Mouse (Mus musculus): Measurements from ENCODE around the gene Ndufa5. TPM values are rescaled to one million over a fixed set of nuclear protein-coding genes. Genes with fewer than 3 reads are reported as not detected.
A peak's percentile ranks its signal among the peaks of the same experiment; 100 is the strongest.

Gene Ndufa5
- total and polyA plus RNA-seq, 2 experiments from 2014 or later = 24.3 to 598 TPM

DNA sequence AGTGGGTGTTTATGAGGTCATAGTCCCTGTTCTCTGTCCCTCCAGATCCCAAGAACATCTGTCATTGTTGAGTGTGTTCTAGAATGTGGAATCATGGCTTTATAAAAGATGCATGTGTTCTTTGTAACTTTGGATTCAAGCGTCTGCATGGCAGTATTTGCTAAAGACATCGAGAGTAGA, 141 bp upstream of the Ndufa5 start, which contains the start of gene Asb15:
TSS of gene Asb15 (plus strand) at position 81 of the 180 bp plus-strand sequence.
- no peaks in the 10 kb centered on the region for H3K9me3 ChIP-seq (ENCODE audit: low read length)
- peaks cover 8% of the 10 kb centered on the region; the same call in 1 of the 2 replicates for H3K4me1 ChIP-seq (ENCODE audit: insufficient read depth, low read length)
- H3K27ac ChIP-seq = peak within 1 kb of the TSS; percentile 56
- H3K27me3 ChIP-seq (ENCODE audit: insufficient read depth, low read length) = no peaks in the 10 kb centered on the region
- peaks cover 5% of the 10 kb centered on the region; the same call in 1 of the 2 replicates for H3K36me3 ChIP-seq (ENCODE audit: insufficient read depth, low read length)
- peak within 1 kb of the TSS; percentile 49 for H3K4me3 ChIP-seq (ENCODE audit: low read length)
- H3K4me2 ChIP-seq (ENCODE audit: low read depth, low read length) = peak within 1 kb of the TSS; percentile 82
- WGBS = 47% methylated on average over 2 of the region's 2 CpGs
- H3K9ac ChIP-seq (replicated peaks; ENCODE audit: low read length) = peak within 1 kb of the TSS; percentile 64
- no peak for DNase-seq (ENCODE audit: low spot score)
- no peak; the same call in 1 of the 2 replicates for ATAC-seq
- no peak for TF ChIP-seq CTCF (IDR thresholded peaks at IDR 0.05; ENCODE audit: low read depth)

DNA sequence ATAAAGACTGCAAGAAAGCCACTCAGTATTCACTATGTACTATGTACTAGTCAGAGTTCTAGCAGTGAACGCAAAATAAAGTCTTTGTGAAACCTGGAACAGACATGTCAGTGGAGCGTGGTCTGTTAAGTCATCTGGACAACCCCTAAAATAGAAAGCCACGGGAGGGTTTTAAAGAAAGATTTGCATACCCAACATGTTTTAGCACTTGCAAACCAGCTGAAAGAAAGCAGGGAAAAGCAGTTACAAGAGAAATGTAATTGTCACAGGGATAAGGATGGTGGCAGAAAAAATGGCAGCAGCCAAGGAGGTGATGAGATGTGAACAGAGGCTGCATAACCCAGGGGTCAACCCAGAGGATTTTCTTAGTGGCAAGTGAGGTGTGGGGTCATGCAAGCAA, 2.1 kb downstream of the Ndufa5 start:
- Histone ChIP-seq H3K4me2 (ENCODE audit: low read depth, low read length) (no peak overlapping the region), H3K9ac (replicated peaks; ENCODE audit: low read length) (no peak overlapping the region), H3K4me3 (ENCODE audit: low read length) (no peak overlapping the region), H3K4me1 (ENCODE audit: insufficient read depth, low read length) (peaks cover 7% of the 10 kb centered on the region; the same call in 1 of the 2 replicates), H3K27me3 (ENCODE audit: insufficient read depth, low read length) (no peaks in the 10 kb centered on the region), H3K27ac (no peak overlapping the region), H3K36me3 (ENCODE audit: insufficient read depth, low read length) (peaks cover 18% of the 10 kb centered on the region), H3K9me3 (ENCODE audit: low read length) (no peaks in the 10 kb centered on the region)
- ATAC-seq (no peak), DNase-seq (ENCODE audit: low spot score) (no peak)
- TF ChIP-seq CTCF (IDR thresholded peaks at IDR 0.05; ENCODE audit: low read depth) = no peak
- WGBS = 93% methylated on average over 3 of the region's 3 CpGs

DNA sequence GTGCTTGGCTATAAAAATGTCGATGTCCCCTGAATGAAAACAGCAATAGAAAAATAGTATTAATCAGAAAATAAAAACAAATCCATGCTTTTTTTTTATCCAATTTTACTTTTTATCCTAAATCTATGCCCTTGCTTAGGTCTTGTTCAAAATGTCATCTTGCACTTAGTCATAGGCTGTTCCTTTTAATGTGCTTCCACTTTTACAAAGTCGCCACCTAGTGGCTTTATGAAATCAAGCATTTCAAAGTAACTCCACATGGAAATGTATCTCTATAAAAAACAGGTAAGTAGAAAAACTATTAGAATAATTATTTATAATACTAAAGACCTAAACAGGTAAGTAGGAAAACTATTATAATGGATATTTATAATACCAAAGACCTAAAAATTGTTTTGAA, 11.6 kb downstream of the Ndufa5 start:
- no peak overlapping the region for H3K27ac ChIP-seq
- H3K4me2 ChIP-seq (ENCODE audit: low read depth, low read length) = no peak overlapping the region
- TF ChIP-seq CTCF (IDR thresholded peaks at IDR 0.05; ENCODE audit: low read depth) = peak; percentile 74
- DNase-seq (ENCODE audit: low spot score) (peak; percentile 77), ATAC-seq (peak; percentile 64; the same call in 1 of the 2 replicates)
- H3K4me3 ChIP-seq (ENCODE audit: low read length) = no peak overlapping the region
- no peaks in the 10 kb centered on the region for H3K27me3 ChIP-seq (ENCODE audit: insufficient read depth, low read length)
- H3K9me3 ChIP-seq (ENCODE audit: low read length) = no peaks in the 10 kb centered on the region
- H3K4me1 ChIP-seq (ENCODE audit: insufficient read depth, low read length) = peaks cover 10% of the 10 kb centered on the region
- H3K36me3 ChIP-seq (ENCODE audit: insufficient read depth, low read length) = peaks cover 15% of the 10 kb centered on the region
- no peak overlapping the region for H3K9ac ChIP-seq (replicated peaks; ENCODE audit: low read length)
- WGBS = 43% methylated on average over 2 of the region's 2 CpGs

DNA sequence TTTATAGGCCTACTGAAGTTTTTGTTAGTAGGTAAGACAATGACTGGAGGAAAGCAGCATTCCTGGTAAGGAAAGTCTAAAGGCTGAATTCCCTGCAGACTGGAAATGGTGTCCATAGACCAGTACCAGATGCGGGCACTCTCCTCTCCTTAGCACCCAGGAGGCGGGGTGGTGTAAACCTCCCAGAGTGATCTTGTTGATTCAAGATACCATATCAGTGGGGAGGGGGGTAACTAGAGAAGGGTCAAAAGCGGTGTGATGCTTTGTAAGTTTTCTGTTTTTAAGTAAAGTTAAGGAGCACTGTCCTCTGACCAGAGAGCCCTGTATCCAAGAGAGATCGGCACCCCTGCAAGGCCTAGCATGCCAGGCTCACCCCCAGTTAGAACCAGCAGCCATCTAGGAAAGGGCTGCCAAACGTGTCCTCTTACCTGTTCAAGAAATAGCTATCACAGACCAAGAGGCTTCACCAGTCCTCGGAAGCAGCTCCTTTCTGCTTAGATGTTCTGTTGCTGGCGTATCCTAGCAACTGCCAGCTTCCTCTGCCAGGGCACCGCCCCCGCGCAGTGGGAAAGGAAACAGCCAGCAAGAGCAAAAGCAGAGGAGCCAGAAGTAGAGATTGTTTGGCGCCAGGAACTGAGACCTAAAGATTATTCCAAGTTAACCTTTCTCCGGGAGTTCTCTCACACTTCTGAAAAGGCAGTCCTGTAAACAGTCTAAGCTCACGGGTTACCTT, 13.1 kb downstream of the Ndufa5 start, which contains the start of gene Iqub:
TSS of gene Iqub (minus strand) at position 516 of the 733 bp plus-strand sequence.
- Histone ChIP-seq H3K27me3 (ENCODE audit: insufficient read depth, low read length) (no peaks in the 10 kb centered on the region), H3K27ac (no peak within 1 kb of the TSS), H3K9ac (replicated peaks; ENCODE audit: low read length) (0 out of 2 replicates have a peak within 1 kb of the TSS, but pooled peaks have one; percentile 2), H3K36me3 (ENCODE audit: insufficient read depth, low read length) (peaks cover 9% of the 10 kb centered on the region), H3K4me1 (ENCODE audit: insufficient read depth, low read length) (peaks cover 10% of the 10 kb centered on the region), H3K9me3 (ENCODE audit: low read length) (no peaks in the 10 kb centered on the region), H3K4me2 (ENCODE audit: low read depth, low read length) (peak within 1 kb of the TSS; percentile 43), H3K4me3 (ENCODE audit: low read length) (peak within 1 kb of the TSS; percentile 15; the same call in 1 of the 2 replicates)
- peak; percentile 88 for DNase-seq (ENCODE audit: low spot score)
- 16% methylated on average over 13 of the region's 13 CpGs for WGBS
- peak; percentile 26; the same call in 1 of the 2 replicates for TF ChIP-seq CTCF (IDR thresholded peaks at IDR 0.05; ENCODE audit: low read depth)
- peak; percentile 94 for ATAC-seq

GRCm38 (mm10) chr6:24504141-24504540, 23.7 kb downstream of the Ndufa5 start:
- WGBS = 40% methylated on average over 2 of the region's 2 CpGs
- DNase-seq (ENCODE audit: low spot score) = peak; percentile 45

DNA sequence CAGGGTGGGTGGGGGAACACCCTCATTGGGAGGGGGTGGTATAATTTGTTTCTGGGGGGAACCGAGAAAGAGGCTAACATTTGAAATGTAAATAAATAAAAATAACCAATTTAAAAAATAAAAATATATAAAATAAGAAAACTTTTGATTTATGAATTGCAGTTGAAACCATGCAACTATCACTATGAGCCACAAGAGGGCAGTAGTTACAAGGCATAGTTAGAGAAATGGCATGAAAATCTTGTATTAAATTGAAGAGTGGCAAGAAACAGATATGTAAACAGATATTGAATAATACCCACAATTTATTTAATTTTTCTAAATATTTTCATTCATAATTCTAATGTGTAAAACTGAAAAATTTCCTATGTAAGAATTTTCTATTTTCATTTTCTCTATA, 37.5 kb downstream of the Ndufa5 start:
- DNase-seq (ENCODE audit: low spot score) (peak; percentile 63), ATAC-seq (no peak)
- H3K4me1 ChIP-seq (ENCODE audit: insufficient read depth, low read length) = no peaks in the 10 kb centered on the region
- H3K36me3 ChIP-seq (ENCODE audit: insufficient read depth, low read length) = no peaks in the 10 kb centered on the region
- no peak overlapping the region for H3K27ac ChIP-seq
- H3K9me3 ChIP-seq (ENCODE audit: low read length) = no peaks in the 10 kb centered on the region
- H3K4me2 ChIP-seq (ENCODE audit: low read depth, low read length) = no peak overlapping the region
- H3K27me3 ChIP-seq (ENCODE audit: insufficient read depth, low read length) = no peaks in the 10 kb centered on the region
- H3K4me3 ChIP-seq (ENCODE audit: low read length) = no peak overlapping the region
- peak; percentile 70 for TF ChIP-seq CTCF (IDR thresholded peaks at IDR 0.05; ENCODE audit: low read depth)
- 12% methylated on average over 1 of the region's 1 CpGs for WGBS
- H3K9ac ChIP-seq (replicated peaks; ENCODE audit: low read length) = no peak overlapping the region

More at GRCm38 (mm10) chr6:24504141-24504540, 23.7 kb downstream of the Ndufa5 start:
- Histone ChIP-seq H3K36me3 (ENCODE audit: insufficient read depth, low read length) (no peaks in the 10 kb centered on the region), H3K4me1 (ENCODE audit: insufficient read depth, low read length) (no peaks in the 10 kb centered on the region), H3K27me3 (ENCODE audit: insufficient read depth, low read length) (no peaks in the 10 kb centered on the region), H3K4me2 (ENCODE audit: low read depth, low read length) (no peak overlapping the region), H3K9ac (replicated peaks; ENCODE audit: low read length) (no peak overlapping the region), H3K27ac (no peak overlapping the region), H3K4me3 (ENCODE audit: low read length) (no peak overlapping the region), H3K9me3 (ENCODE audit: low read length) (no peaks in the 10 kb centered on the region)
- no peak for ATAC-seq
- no peak for TF ChIP-seq CTCF (IDR thresholded peaks at IDR 0.05; ENCODE audit: low read depth)

DNA sequence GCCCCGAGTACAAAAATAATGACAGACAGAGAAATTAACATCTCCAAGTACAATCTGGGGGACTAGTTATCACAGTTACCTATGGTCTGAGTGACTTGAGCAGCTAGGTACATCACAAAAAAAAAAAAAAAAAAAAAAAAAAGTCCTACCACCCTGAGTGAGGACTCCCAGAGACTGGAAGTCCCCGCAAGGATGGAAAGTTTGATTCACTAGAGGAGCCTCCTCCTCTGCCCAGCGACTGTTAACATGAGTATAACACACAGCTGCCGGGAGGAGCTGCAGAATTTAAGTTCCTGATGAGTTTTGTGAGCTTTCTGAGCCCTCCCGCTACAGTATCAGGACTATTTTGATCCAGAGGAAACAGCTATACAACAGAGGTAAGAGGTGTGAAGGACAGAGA, 41.3 kb downstream of the Ndufa5 start:
- Histone ChIP-seq H3K27me3 (ENCODE audit: insufficient read depth, low read length) (no peaks in the 10 kb centered on the region), H3K9me3 (ENCODE audit: low read length) (no peaks in the 10 kb centered on the region), H3K36me3 (ENCODE audit: insufficient read depth, low read length) (no peaks in the 10 kb centered on the region), H3K9ac (replicated peaks; ENCODE audit: low read length) (no peak overlapping the region), H3K4me1 (ENCODE audit: insufficient read depth, low read length) (no peaks in the 10 kb centered on the region), H3K4me2 (ENCODE audit: low read depth, low read length) (no peak overlapping the region), H3K27ac (no peak overlapping the region), H3K4me3 (ENCODE audit: low read length) (no peak overlapping the region)
- WGBS = 84% methylated on average over 5 of the region's 5 CpGs
- ATAC-seq (no peak), DNase-seq (ENCODE audit: low spot score) (no peak)
- no peak for TF ChIP-seq CTCF (IDR thresholded peaks at IDR 0.05; ENCODE audit: low read depth)

All from hindbrain, postnatal 0 days (tissue).